12 mouse cellular contexts compared by ENCODE assay signal in genomic region chr4:109122830-109123555, GRCm38 (mm10).
DNase-seq lines count a peak whose midpoint lies in the region; ATAC-seq and TF ChIP-seq lines count a peak whose summit lies in the region.
"Had no signal": no experiment of that assay in that cellular context is flagged by ENCODE, and none has a peak within 500 bp of the region (broad histone marks: within the 10 kb centered on the region; RNA-seq: fewer than 3 reads in every experiment).

No protein-coding gene starts in this region.

- no peaks in the 10 kb centered on the region for H3K36me3 ChIP-seq in midbrain, embryonic 13.5 days
- H3K36me3 ChIP-seq: midbrain, embryonic 10.5 days had no signal

- peaks cover 17% of the 10 kb centered on the region for H3K4me1 ChIP-seq in midbrain, embryonic 13.5 days (replicated peaks)

- DNase-seq in layer of hippocampus, adult 2 months (ENCODE audit: low spot score in 2 of 2): no peak
- DNase-seq in layer of hippocampus, postnatal 10 days (ENCODE audit: low spot score in 2 of 2): no peak
- peak; percentile 42 for DNase-seq in A20 (ENCODE audit: low read depth, low spot score)
- peak; percentile 40 for DNase-seq in CD4-positive, CD25-positive, alpha-beta regulatory T cell, adult 2 months (ENCODE audit: low read depth, low spot score)
- no peak for DNase-seq in urinary bladder, adult 18-20 months (ENCODE audit: low spot score in 2 of 2)
- DNase-seq: heart, postnatal 4 days; layer of hippocampus, adult 9-11 months had no signal

- no peak overlapping the region for H3K4me2 ChIP-seq in midbrain, embryonic 13.5 days (replicated peaks)

- no peaks in the 10 kb centered on the region for H3K27me3 ChIP-seq in midbrain, embryonic 13.5 days

- no peak overlapping the region for H3K4me3 ChIP-seq in layer of hippocampus, adult 2 months
- H3K4me3 ChIP-seq in midbrain, embryonic 13.5 days (replicated peaks): no peak overlapping the region
- H3K4me3 ChIP-seq: midbrain, embryonic 10.5 days had no signal

- H3K27ac ChIP-seq in layer of hippocampus, adult 2 months: peak overlapping the region; percentile 28; the same call in 1 of the 2 replicates
- no peak overlapping the region for H3K27ac ChIP-seq in midbrain, embryonic 13.5 days
- H3K27ac ChIP-seq: kidney, postnatal 0 days; midbrain, embryonic 10.5 days had no signal

- no peak overlapping the region for H3K9ac ChIP-seq in midbrain, embryonic 13.5 days (replicated peaks)

- H3K9me3 ChIP-seq in midbrain, embryonic 13.5 days: no peaks in the 10 kb centered on the region
- H3K9me3 ChIP-seq: midbrain, embryonic 10.5 days had no signal

- peak; percentile 75 for ATAC-seq in granulocyte monocyte progenitor cell, adult 5-6 weeks (replicated peaks; ENCODE audit: poor library complexity, severe bottlenecking)
- no peak for ATAC-seq in midbrain, embryonic 13.5 days
- ATAC-seq: inflammation-experienced regulatory T-cells, adult 6 months had no signal

- TF ChIP-seq CTCF in layer of hippocampus, adult 2 months (conservative IDR thresholded peaks at IDR 0.05): no peak

- 89% methylated on average over 4 of the region's 4 CpGs for WGBS in midbrain, embryonic 13.5 days

Comparison
In these comparisons a context has a peak if more than half of its experiments do, and no peak if none do; other contexts are left out.
1. DNase-seq: peak in A20 (single experiment) and CD4-positive, CD25-positive, alpha-beta regulatory T cell, adult 2 months (single experiment); none in layer of hippocampus, adult 2 months (0 of 2), layer of hippocampus, postnatal 10 days (0 of 2) and urinary bladder, adult 18-20 months (0 of 2).